Mouse (Mus musculus) E14TG2a.4 (cell line): ENCODE measurements around the gene Rho.

Experiments
- H3K27me3 ChIP-seq: 2 replicates; pipeline ENCODE4 v1.6.1; 2014; ENCODE audit warnings: low read length, control low read depth; ENCODE audit not compliant: insufficient read depth
- H3K36me3 ChIP-seq: 2 replicates; pipeline ENCODE4 v1.6.1; 2014; ENCODE audit warnings: low read length, control low read depth; ENCODE audit not compliant: insufficient read depth
- H3K4me1 ChIP-seq: replicated peaks from 2 replicates; pipeline ENCODE4 v1.6.1; 2014; ENCODE audit warnings: low read depth, low read length, control low read depth
- H3K4me3 ChIP-seq: replicated peaks from 2 replicates; pipeline ENCODE4 v1.5.1; 2014; ENCODE audit warnings: mild to moderate bottlenecking, low read length
- H3K9me3 ChIP-seq: 2 replicates; pipeline ENCODE4 v1.6.1; 2014; ENCODE audit warnings: low read length, control low read depth
- CTCF ChIP-seq: conservative IDR thresholded peaks from 2 replicates; pipeline ENCODE4 v1.5.1; 2014; ENCODE audit warnings: low read length
- NANOG ChIP-seq: IDR thresholded peaks from 2 replicates; pipeline ENCODE4 v1.6.1; 2014; ENCODE audit warnings: borderline replicate concordance, low read length, mixed read lengths
- POU5F1 ChIP-seq: IDR thresholded peaks from 2 replicates; pipeline ENCODE4 v1.6.1; 2014; ENCODE audit warnings: low read length, borderline replicate concordance

Rho gene

GRCm38 (mm10) chr6:115931639-115932038, at the start of gene Rho:
Gene Rho, plus strand, starts transcription at chr6:115931748.
- Histone ChIP-seq H3K4me1 (0 out of 2 replicates have a peak, but pooled peaks cover 5% of the 10 kb centered on the region), H3K9me3 (no peaks in the 10 kb centered on the region), H3K27me3 (peaks cover 29% of the 10 kb centered on the region), H3K36me3 (no peaks in the 10 kb centered on the region), H3K4me3 (peak within 1 kb of the TSS; percentile 41)
- TF ChIP-seq NANOG = no peak
- no peak for TF ChIP-seq POU5F1
- TF ChIP-seq CTCF = no peak

GRCm38 (mm10) chr6:115884018-115884417, 47.5 kb upstream of the Rho start:
- H3K4me3 ChIP-seq = no peak overlapping the region
- TF ChIP-seq NANOG (no peak), CTCF (no peak), POU5F1 (no peak)
- H3K4me1 ChIP-seq = peaks cover 21% of the 10 kb centered on the region
- H3K27me3 ChIP-seq = no peaks in the 10 kb centered on the region
- H3K9me3 ChIP-seq = no peaks in the 10 kb centered on the region
- peaks cover 23% of the 10 kb centered on the region for H3K36me3 ChIP-seq

- no peak for TF ChIP-seq POU5F1
- no peak for TF ChIP-seq NANOG
- no peak for TF ChIP-seq CTCF
- Histone ChIP-seq H3K9me3 (no peaks in the 10 kb centered on the region), H3K4me1 (peaks cover 21% of the 10 kb centered on the region), H3K27me3 (no peaks in the 10 kb centered on the region), H3K36me3 (peaks cover 47% of the 10 kb centered on the region), H3K4me3 (peak overlapping the region; percentile 60)
These were observed 44.7 kb upstream of the Rho start for GRCm38 (mm10) chr6:115886894-115887293.

GRCm38 (mm10) chr6:115888296-115888695, 43.3 kb upstream of the Rho start:
- H3K4me1 ChIP-seq = peaks cover 21% of the 10 kb centered on the region
- no peaks in the 10 kb centered on the region for H3K27me3 ChIP-seq
- no peaks in the 10 kb centered on the region for H3K9me3 ChIP-seq
- H3K36me3 ChIP-seq = peaks cover 53% of the 10 kb centered on the region
- H3K4me3 ChIP-seq = no peak overlapping the region
- TF ChIP-seq POU5F1 (no peak), CTCF (peak; percentile 77), NANOG (no peak)

- Histone ChIP-seq H3K9me3 (no peaks in the 10 kb centered on the region), H3K4me3 (no peak overlapping the region), H3K36me3 (peaks cover 64% of the 10 kb centered on the region), H3K27me3 (no peaks in the 10 kb centered on the region), H3K4me1 (peaks cover 21% of the 10 kb centered on the region)
- TF ChIP-seq POU5F1 = no peak
- TF ChIP-seq NANOG = no peak
- TF ChIP-seq CTCF = no peak
These were observed 40.9 kb upstream of the Rho start for GRCm38 (mm10) chr6:115890601-115891000.

GRCm38 (mm10) chr6:115891061-115891460, 40.5 kb upstream of the Rho start:
- TF ChIP-seq POU5F1 (no peak), CTCF (no peak), NANOG (no peak)

GRCm38 (mm10) chr6:115891497-115892061, 40.0 kb upstream of the Rho start:
- no peak for TF ChIP-seq NANOG
- TF ChIP-seq POU5F1 = no peak
- H3K9me3 ChIP-seq = no peaks in the 10 kb centered on the region
- H3K27me3 ChIP-seq = no peaks in the 10 kb centered on the region
- H3K36me3 ChIP-seq = peaks cover 73% of the 10 kb centered on the region
- H3K4me1 ChIP-seq = peaks cover 16% of the 10 kb centered on the region
- no peak overlapping the region for H3K4me3 ChIP-seq

More at GRCm38 (mm10) chr6:115891061-115891460, 40.5 kb upstream of the Rho start:
- Histone ChIP-seq H3K4me1 (peaks cover 21% of the 10 kb centered on the region), H3K9me3 (no peaks in the 10 kb centered on the region), H3K36me3 (peaks cover 68% of the 10 kb centered on the region), H3K4me3 (no peak overlapping the region), H3K27me3 (no peaks in the 10 kb centered on the region)

- no peaks in the 10 kb centered on the region for H3K9me3 ChIP-seq
- H3K4me3 ChIP-seq = no peak overlapping the region
- TF ChIP-seq POU5F1 (no peak), CTCF (no peak), NANOG (no peak)
- H3K27me3 ChIP-seq = no peaks in the 10 kb centered on the region
- H3K4me1 ChIP-seq = peaks cover 9% of the 10 kb centered on the region; the same call in 1 of the 2 replicates
- H3K36me3 ChIP-seq = peaks cover 80% of the 10 kb centered on the region
These were observed 39.2 kb upstream of the Rho start for GRCm38 (mm10) chr6:115892363-115892762.

- Histone ChIP-seq H3K27me3 (no peaks in the 10 kb centered on the region), H3K9me3 (no peaks in the 10 kb centered on the region), H3K36me3 (peaks cover 69% of the 10 kb centered on the region), H3K4me3 (no peak overlapping the region), H3K4me1 (no peaks in the 10 kb centered on the region)
- no peak for TF ChIP-seq CTCF
- TF ChIP-seq NANOG = no peak
- no peak for TF ChIP-seq POU5F1
These were observed 35.2 kb upstream of the Rho start for GRCm38 (mm10) chr6:115896346-115896745.
